Mouse (Mus musculus) olfactory bulb, adult 2 months (tissue): ENCODE measurements around the gene Ppp5c. TPM values are rescaled to one million over a fixed set of nuclear protein-coding genes. Genes with fewer than 3 reads are reported as not detected.
A peak's percentile ranks its signal among the peaks of the same experiment; 100 is the strongest.
"Not testable (repeated sequence)": the region's sequence is repeated elsewhere in the genome, so short reads cannot be mapped to it uniquely, and the experiment has no call there.

Experiments used
- H3K27ac ChIP-seq: fragments of 200-500 bp; 2 replicates; pipeline ENCODE4 v1.5.1; 2012; ENCODE audit warnings: low read depth, low read length; ENCODE audit not compliant: insufficient read depth
- H3K4me1 ChIP-seq: fragments of 200-500 bp; 2 replicates; pipeline ENCODE4 v1.6.1; 2012; ENCODE audit warnings: low read length; ENCODE audit not compliant: control insufficient read depth, insufficient read depth
- H3K4me3 ChIP-seq: fragments of 200-500 bp; 2 replicates; pipeline ENCODE4 v1.5.1; 2012; ENCODE audit warnings: mild to moderate bottlenecking, low read depth, low read length, moderate library complexity; ENCODE audit not compliant: insufficient read depth
- CTCF ChIP-seq: fragments of 200-500 bp; IDR thresholded peaks from 2 replicates; pipeline ENCODE4 v1.5.1; 2012; ENCODE audit warnings: low read depth, mild to moderate bottlenecking, low read length, moderate library complexity; ENCODE audit not compliant: insufficient read depth
- POLR2A ChIP-seq: fragments of 200-500 bp; IDR thresholded peaks from 2 replicates; pipeline ENCODE4 v1.6.1; 2012; ENCODE audit warnings: mild to moderate bottlenecking, low read depth, low read length, moderate library complexity; ENCODE audit not compliant: insufficient read depth
- WGBS: fragments of 180-500 bp; shearing (Covaris S2); methylation state at CpG from one replicate; pipeline ENCODE4 v1.1.7; 2018; 5-methylcytosine and 5-hydroxymethylcytosine counted together
- polyA plus RNA-seq: library from polyadenylated mRNA; stranded (reverse); fragments of >200 nt; gene quantifications from 2 replicates; pipeline ENCODE4 v1.2.4, GENCODE M21; 2012; ENCODE audit warnings: low replicate concordance; ENCODE audit not compliant: missing spikeins, insufficient read depth, insufficient read length

Gene Ppp5c
- polyA plus RNA-seq, result not detected in 2 replicates

- H3K4me1 ChIP-seq, result peaks cover 38% of the 10 kb centered on the region
- H3K4me3 ChIP-seq, result peak within 1 kb of the TSS; percentile 89
- WGBS, result under 1% methylated on average over 58 of the region's 58 CpGs
- TF ChIP-seq CTCF (no peak), POLR2A (peak; percentile 14; the same call in 1 of the 2 replicates)
- H3K27ac ChIP-seq, result peak within 1 kb of the TSS; percentile 81
These were observed at the start of gene Ppp5c for GRCm38 (mm10) chr7:17027588-17028343. Gene Ppp5c (minus strand): TSS chr7:17027924.

- H3K27ac ChIP-seq, result no peak overlapping the region
- TF ChIP-seq POLR2A, result no peak
- TF ChIP-seq CTCF, result no peak
- H3K4me1 ChIP-seq, result no peaks in the 10 kb centered on the region
- H3K4me3 ChIP-seq, result no peak overlapping the region
- 96% methylated on average over 1 of the region's 1 CpGs for WGBS
These were observed 48.8 kb upstream of the Ppp5c start for GRCm38 (mm10) chr7:17076542-17076941.

GRCm38 (mm10) chr7:17073904-17074615 lies 46.3 kb upstream of the Ppp5c start, which contains the start of gene Psg16:
Gene Psg16 (plus strand): TSS chr7:17074040.
- WGBS, result 70% methylated on average over 23 of the region's 23 CpGs
- no peak within 1 kb of the TSS for H3K27ac ChIP-seq
- H3K4me3 ChIP-seq, result no peak within 1 kb of the TSS
- no peaks in the 10 kb centered on the region for H3K4me1 ChIP-seq
- no peak for TF ChIP-seq POLR2A
- 0 out of 2 replicates have a peak, but pooled peaks have one; percentile 24 for TF ChIP-seq CTCF

GRCm38 (mm10) chr7:17073513-17073903 lies 45.8 kb upstream of the Ppp5c start:
- Histone ChIP-seq H3K4me1 (no peaks in the 10 kb centered on the region), H3K4me3 (no peak overlapping the region), H3K27ac (no peak overlapping the region)
- no peak for TF ChIP-seq CTCF
- no peak for TF ChIP-seq POLR2A
- 60% methylated on average over 5 of the region's 5 CpGs for WGBS

GRCm38 (mm10) chr7:17067651-17068050 lies 39.9 kb upstream of the Ppp5c start:
- WGBS, result 60% methylated on average over 5 of the region's 5 CpGs
- H3K4me3 ChIP-seq, H3K27ac ChIP-seq, H3K4me1 ChIP-seq: not testable (repeated sequence)

- Histone ChIP-seq H3K27ac (no peak overlapping the region), H3K4me1 (peaks cover 9% of the 10 kb centered on the region), H3K4me3 (no peak overlapping the region)
- TF ChIP-seq POLR2A, result no peak
- no peak for TF ChIP-seq CTCF
These were observed 39.3 kb upstream of the Ppp5c start for GRCm38 (mm10) chr7:17067000-17067399.

GRCm38 (mm10) chr7:17066412-17066811 lies 38.7 kb upstream of the Ppp5c start:
- 3% methylated on average over 2 of the region's 2 CpGs for WGBS

GRCm38 (mm10) chr7:17065620-17066019 lies 37.9 kb upstream of the Ppp5c start:
- no peak for TF ChIP-seq POLR2A
- no peak for TF ChIP-seq CTCF
- H3K4me1 ChIP-seq, result peaks cover 18% of the 10 kb centered on the region
- no peak overlapping the region for H3K4me3 ChIP-seq
- H3K27ac ChIP-seq, result no peak overlapping the region
- 89% methylated on average over 9 of the region's 9 CpGs for WGBS

More at GRCm38 (mm10) chr7:17066412-17066811, 38.7 kb upstream of the Ppp5c start:
- Histone ChIP-seq H3K4me1 (peaks cover 11% of the 10 kb centered on the region), H3K27ac (no peak overlapping the region), H3K4me3 (no peak overlapping the region)
- TF ChIP-seq CTCF (no peak), POLR2A (no peak)

GRCm38 (mm10) chr7:17062845-17063244 lies 35.1 kb upstream of the Ppp5c start:
- TF ChIP-seq CTCF (no peak), POLR2A (no peak)
- H3K4me1 ChIP-seq, result peaks cover 37% of the 10 kb centered on the region
- 22% methylated on average over 11 of the region's 11 CpGs for WGBS
- H3K4me3 ChIP-seq, result no peak overlapping the region
- no peak overlapping the region for H3K27ac ChIP-seq
